Mouse (Mus musculus) thymus, postnatal 25 days (tissue): ENCODE results near the gene Auts2.

Experiments
- DNase-seq: peaks from one replicate; pipeline ENCODE4 v3.0.0; 2022

Auts2 gene

GRCm38 (mm10) chr5:132380261-132380660 lies 162.9 kb downstream of the Auts2 start:
- DNase-seq: no peak

- DNase-seq: no peak
Measured at GRCm38 (mm10) chr5:132378977-132379376, 164.2 kb downstream of the Auts2 start.

GRCm38 (mm10) chr5:132375130-132375529 lies 168.0 kb downstream of the Auts2 start:
- no peak for DNase-seq

- no peak for DNase-seq
Measured at GRCm38 (mm10) chr5:132373471-132374075, 169.6 kb downstream of the Auts2 start.

GRCm38 (mm10) chr5:132372605-132373004 lies 170.5 kb downstream of the Auts2 start:
- no peak for DNase-seq

GRCm38 (mm10) chr5:132368678-132369088 lies 174.5 kb downstream of the Auts2 start:
- no peak for DNase-seq

GRCm38 (mm10) chr5:132361276-132361675 lies 181.9 kb downstream of the Auts2 start:
- no peak for DNase-seq

GRCm38 (mm10) chr5:132357726-132358125 lies 185.4 kb downstream of the Auts2 start:
- no peak for DNase-seq

GRCm38 (mm10) chr5:132355935-132356334 lies 187.2 kb downstream of the Auts2 start:
- DNase-seq: no peak

GRCm38 (mm10) chr5:132352437-132352836 lies 190.7 kb downstream of the Auts2 start:
- DNase-seq: no peak

GRCm38 (mm10) chr5:132351139-132351538 lies 192.0 kb downstream of the Auts2 start:
- no peak for DNase-seq

- DNase-seq: no peak
Measured at GRCm38 (mm10) chr5:132341315-132341714, 201.8 kb downstream of the Auts2 start.

- DNase-seq: no peak
Measured at GRCm38 (mm10) chr5:132337677-132338076, 205.5 kb downstream of the Auts2 start.

GRCm38 (mm10) chr5:132335719-132336118 lies 207.4 kb downstream of the Auts2 start:
- no peak for DNase-seq

- DNase-seq: no peak
Measured at GRCm38 (mm10) chr5:132334796-132335195, 208.3 kb downstream of the Auts2 start.

GRCm38 (mm10) chr5:132333744-132334143 lies 209.4 kb downstream of the Auts2 start:
- DNase-seq: no peak

- DNase-seq: no peak
Measured at GRCm38 (mm10) chr5:132332521-132332920, 210.6 kb downstream of the Auts2 start.

GRCm38 (mm10) chr5:132329171-132329936 lies 213.8 kb downstream of the Auts2 start:
- no peak for DNase-seq

- DNase-seq: no peak
Measured at GRCm38 (mm10) chr5:132324246-132324883, 218.8 kb downstream of the Auts2 start.

- DNase-seq: no peak
Measured at GRCm38 (mm10) chr5:132323608-132324007, 219.5 kb downstream of the Auts2 start.

GRCm38 (mm10) chr5:132322971-132323370 lies 220.2 kb downstream of the Auts2 start:
- no peak for DNase-seq

- no peak for DNase-seq
Measured at GRCm38 (mm10) chr5:132318026-132318765, 224.9 kb downstream of the Auts2 start.

- no peak for DNase-seq
Measured at GRCm38 (mm10) chr5:132316897-132317296, 226.2 kb downstream of the Auts2 start.
